Mouse (Mus musculus) lung, adult 18-20 months (tissue): ENCODE data around the gene Nus1.

Source experiments
- DNase-seq, 2 experiments: peaks; one replicate each; pipeline ENCODE4 v3.0.0; 2022; ENCODE audit warnings: mixed read lengths in 2 of 2

Nus1 gene

GRCm38 (mm10) chr10:52417299-52417997 is at the start of gene Nus1:
Nus1 (plus strand) TSS chr10:52417547.
- DNase-seq = peak; percentile 95 to 97

GRCm38 (mm10) chr10:52368376-52368775 is 49.0 kb upstream of the Nus1 start:
- DNase-seq = no peak

DNA sequence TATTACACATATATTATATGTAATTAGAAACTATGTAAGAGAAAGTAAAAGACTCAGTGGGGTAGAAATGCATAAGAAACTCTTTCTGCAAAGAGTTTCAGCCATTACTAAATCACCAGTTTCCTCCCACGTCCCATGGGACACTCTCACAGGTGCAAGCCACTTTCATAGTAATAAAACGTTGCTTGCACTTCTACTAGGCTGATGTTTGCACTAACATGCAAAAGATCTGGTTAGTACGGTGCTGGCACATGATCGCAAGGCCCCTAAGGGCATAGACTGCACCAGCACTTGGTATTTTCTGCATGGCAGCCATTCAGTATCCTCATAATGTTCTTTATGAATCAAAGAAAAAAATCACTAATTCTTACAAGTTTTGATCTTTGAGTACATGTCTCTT is 43.5 kb upstream of the Nus1 start:
- no peak for DNase-seq

DNA sequence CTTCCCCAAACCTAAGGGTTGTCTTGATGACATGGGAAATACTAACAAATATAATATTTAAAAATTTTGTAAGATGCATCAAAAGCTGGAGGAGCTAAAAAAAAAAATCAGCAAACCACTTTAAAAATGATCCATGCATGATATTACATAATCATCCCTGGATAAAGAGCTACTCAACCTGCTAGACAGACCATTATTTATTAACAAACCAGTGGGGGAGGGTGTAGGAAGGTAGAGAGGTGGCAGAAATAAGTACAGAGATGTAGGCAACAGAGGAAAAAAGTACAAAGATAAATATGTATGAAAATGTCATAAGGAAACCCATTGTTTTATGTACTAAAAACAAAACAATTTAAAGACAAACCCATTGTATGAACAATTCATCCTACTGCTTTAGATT is 42.7 kb upstream of the Nus1 start:
- no peak for DNase-seq

DNA sequence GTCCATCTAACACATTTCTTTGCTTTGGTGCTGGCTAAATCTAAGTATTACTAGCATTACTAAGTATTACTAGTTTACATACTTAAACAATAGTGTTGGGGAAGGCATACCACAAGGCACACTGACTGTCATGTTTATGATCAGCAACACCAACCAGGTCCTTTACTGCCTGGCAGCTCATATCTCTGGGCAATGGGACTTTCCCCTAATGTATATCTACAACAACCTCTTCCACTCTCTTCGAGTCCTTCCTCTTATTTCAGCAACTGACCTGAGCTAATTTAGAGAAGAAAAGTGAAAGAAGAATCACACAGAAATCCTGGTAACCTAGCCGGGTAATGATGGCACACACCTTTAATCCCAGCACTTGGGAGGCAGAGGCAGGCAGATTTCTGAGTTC is 40.9 kb upstream of the Nus1 start:
- no peak for DNase-seq

- DNase-seq = no peak
These were observed 39.5 kb upstream of the Nus1 start for GRCm38 (mm10) chr10:52377813-52378212.

DNA sequence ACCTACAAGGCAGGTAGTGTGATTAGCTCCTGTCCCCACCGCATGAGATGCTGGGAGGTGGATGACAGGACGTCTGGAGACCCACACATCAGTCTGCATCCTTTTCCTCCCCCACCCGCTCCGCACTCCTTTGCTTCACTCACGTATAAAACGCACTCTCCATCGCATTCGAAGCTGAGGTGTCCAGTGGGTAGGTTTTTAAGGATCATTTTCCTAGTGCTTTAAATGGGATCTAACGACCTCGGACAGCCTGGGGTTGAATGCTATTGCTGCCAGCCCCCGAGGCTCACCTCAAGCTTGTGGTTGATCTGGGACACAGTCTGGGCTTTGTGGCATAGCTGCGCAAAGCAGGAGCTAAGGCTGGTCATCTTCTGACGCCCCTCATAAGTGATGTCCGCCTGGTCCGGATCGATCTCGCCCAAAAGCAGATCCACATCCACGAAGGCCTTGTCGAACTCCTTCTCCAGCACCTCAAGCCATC is 36.0 kb upstream of the Nus1 start:
- peak in 1 of 2 experiments; percentile 5 for DNase-seq

DNA sequence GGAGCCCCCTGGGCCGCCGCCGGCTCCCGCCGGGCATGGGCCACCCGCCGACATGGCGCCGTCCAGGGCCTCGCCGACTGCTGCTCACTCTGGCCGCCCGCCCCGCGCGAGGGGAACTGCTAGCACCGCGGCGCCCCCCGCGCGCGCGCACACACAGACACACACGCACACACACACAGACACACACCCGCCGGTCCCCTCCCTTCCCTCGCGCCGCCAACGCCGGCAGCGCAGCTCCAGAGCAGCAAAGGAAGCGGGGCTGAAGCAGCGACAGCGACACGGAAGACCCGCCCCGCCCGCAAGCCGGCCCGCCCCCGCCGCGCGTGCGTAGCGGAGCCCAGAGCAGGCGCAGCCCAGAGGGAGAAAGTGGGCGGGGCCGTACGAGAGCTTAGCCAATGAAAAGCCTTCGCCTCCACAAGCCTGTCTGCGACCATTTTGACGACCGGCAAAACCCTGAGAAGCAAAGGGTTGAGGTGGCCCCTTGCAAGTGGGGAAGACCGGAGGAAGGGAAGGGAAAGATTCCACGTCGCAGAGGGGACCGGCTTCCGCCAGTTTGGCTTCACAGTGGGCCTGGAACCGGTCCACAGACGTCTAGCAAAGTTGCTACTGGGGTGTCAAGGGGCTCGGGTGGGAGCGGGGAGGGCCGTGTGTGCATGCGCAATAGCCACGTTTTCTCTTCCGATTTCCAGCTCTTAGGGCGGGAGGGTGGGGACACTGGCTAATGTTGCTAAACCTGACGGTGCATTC is 35.3 kb upstream of the Nus1 start, which contains the start of gene Gopc:
Gene Gopc, minus strand, starts transcription at position 280 of the 747 bp plus-strand sequence.
- DNase-seq = peak; percentile 97

DNA sequence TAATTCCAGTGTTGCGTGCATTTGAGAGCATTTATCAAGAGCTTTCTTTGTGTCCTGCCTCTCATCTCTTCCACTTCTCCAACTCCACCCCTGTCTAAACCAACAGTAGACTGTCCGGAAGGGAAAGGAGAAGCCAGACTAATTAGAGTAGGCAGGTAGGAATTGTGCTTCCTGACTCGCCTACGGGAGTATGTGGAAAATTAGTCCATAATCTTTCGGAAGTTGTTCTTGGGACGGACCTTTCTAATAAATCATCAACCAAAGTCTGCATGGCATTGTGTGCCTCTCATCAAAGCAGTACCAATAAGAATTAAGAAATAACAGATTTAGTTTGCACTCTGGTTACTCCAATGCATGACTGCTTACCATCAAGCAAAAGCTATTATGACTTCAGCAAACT is 34.3 kb upstream of the Nus1 start:
- no peak for DNase-seq

DNA sequence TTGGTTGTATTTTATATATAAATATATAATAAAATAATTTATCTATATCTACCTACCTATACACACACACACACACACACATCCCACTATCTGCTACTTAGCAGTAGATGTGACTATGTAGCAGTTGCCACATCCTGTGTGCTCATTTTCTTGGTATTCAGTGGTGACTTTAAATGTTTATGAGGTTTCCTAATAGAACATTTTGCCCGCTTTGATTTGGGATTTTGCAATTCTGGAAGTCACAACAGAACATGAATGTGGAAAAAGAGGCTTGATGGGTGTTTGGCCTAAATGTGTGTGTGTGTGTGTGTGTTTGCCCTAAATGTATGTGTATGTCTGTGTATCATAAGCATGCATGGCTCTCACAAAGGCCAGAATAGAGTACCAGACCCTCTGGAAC is 33.8 kb upstream of the Nus1 start:
- no peak for DNase-seq

GRCm38 (mm10) chr10:52384823-52385610 is 32.3 kb upstream of the Nus1 start:
- DNase-seq = peak; percentile 26 to 50

- no peak for DNase-seq
These were observed 30.2 kb upstream of the Nus1 start for GRCm38 (mm10) chr10:52387192-52387591.

GRCm38 (mm10) chr10:52388922-52389430 is 28.4 kb upstream of the Nus1 start, which contains the start of gene Nepn:
Nepn (plus strand) TSS chr10:52388972.
- DNase-seq = no peak

- no peak for DNase-seq
These were observed 27.9 kb upstream of the Nus1 start for GRCm38 (mm10) chr10:52389438-52389837.

GRCm38 (mm10) chr10:52391208-52391607 is 26.1 kb upstream of the Nus1 start:
- no peak for DNase-seq

- no peak for DNase-seq
These were observed 20.7 kb upstream of the Nus1 start for GRCm38 (mm10) chr10:52396647-52397046.

DNA sequence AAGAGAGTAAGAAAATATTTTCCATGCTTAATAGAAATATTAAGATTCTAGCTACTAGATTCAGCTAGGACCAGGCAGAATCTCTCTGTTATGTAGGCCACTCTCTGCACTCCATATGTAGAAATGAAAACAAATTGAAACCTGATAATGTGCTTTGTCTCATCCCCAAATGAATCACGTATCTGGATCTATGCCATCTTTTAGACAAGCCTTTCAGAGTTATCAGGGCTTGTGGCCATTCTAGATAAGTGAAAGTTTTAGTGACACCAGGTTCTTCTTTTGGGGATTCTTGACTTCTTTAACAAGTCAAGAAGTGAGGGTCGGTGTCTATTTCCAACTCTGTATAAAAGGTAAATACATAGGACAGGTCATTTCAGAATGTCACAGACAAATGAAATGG is 18.6 kb upstream of the Nus1 start:
- no peak for DNase-seq

DNA sequence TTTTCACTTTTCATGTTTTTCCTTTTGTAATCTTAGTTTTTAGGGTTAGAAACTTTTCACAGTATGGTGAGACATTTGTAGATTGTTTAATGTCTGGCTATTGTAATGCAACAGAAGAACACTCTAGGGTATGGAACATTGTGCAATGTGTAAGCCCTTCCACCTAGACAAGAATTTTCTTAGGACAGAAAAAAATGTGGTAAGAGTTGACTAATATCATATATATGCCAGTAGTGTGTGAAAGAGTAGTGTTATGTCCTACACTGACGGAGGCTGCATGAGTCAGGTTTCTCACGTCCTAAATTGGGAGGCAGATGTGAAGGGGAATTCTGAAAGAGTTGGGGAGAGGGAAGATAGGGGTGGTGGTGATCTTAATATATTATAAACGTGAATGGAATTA is 17.6 kb upstream of the Nus1 start:
- DNase-seq = no peak

DNA sequence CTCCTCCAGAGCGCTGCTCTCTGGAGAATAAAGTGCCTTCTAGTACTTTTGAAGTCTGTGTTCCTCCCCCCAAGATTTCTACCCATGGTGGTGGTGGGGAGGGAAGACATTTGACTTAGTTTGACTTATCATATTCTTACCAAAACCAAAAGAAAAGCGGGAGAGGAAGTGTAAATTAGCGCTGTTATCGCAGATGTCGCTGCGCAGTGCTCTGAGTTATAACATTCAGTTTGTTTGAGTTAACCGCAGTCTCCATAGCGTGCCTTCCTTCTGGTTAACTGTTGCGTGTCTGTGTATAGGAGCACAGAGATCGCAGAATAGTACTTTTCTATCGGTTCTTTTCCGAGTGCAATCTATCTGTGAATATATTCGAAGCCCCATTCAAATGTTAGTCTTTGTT is 12.2 kb upstream of the Nus1 start:
- no peak for DNase-seq

DNA sequence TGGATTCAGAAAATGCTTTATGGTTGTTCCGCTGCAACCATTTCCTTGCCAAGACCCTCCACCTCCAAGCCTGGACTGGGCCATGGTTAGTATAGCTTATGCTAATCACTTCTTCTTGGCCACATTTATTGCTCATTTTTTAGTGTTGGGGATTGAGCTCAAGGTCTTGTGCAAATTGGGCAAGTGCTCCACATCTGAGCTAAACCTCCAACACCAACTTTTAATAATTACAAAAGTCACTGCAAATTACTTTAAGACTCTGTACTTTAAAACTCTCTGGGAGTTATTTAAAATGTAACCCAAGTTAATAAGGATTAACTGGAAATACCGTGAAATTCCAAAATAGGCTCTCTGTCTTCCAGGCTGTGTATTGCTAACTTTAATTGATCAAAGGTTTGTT is 9.8 kb upstream of the Nus1 start:
- no peak for DNase-seq

DNA sequence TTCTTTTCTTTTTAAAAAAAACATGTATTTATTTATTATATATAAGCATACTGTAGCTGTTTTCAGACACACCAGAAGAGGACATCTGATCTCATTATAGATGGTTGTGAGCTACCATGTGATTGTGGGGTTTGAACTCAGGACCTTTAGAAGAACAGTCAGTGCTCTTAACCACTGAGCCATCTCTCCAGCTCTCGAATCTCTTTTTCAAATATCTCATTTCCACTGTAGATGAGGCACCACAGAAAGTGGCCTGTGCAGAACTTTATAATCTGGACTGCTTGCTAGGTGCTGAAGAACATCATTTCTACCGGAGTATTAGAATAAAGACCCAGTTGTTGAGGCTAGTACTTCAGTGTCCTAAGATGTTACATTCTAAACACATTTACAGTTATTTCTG is 2.3 kb upstream of the Nus1 start:
- no peak for DNase-seq

DNA sequence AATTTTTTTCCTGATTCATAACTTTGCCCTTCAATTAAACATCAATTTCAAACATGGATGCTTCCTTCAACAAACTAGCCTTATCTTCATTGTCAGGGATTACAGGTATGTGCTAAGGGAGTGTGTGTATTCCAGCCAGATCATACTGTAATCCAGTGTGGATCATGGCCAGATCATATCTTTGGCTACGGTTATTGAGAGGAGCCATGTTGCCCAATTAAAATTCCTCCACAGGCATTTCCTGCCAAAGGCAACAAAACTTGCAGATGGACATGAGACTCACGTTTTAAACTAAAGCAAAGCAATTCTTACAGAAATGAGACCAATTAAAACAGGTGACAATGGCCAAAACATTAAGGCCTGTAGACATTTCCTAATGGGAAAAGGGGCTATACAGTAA is 889 bp upstream of the Nus1 start:
- no peak for DNase-seq
